Mouse (Mus musculus) testis, adult 2 months (tissue): ENCODE data around the gene Tlx2. TPM values are rescaled to one million over a fixed set of nuclear protein-coding genes. Genes with fewer than 3 reads are reported as not detected.

Source experiments
- H3K27ac ChIP-seq: fragments of 200-500 bp; 2 replicates; pipeline ENCODE4 v1.5.1; 2012; ENCODE audit warnings: low read depth, low read length; ENCODE audit not compliant: control insufficient read depth, insufficient read depth
- H3K27me3 ChIP-seq: fragments of 200-500 bp; 2 replicates; pipeline ENCODE4 v1.6.1; 2012; ENCODE audit warnings: mild to moderate bottlenecking, low read length, moderate library complexity; ENCODE audit not compliant: control insufficient read depth, insufficient read depth
- H3K36me3 ChIP-seq: fragments of 200-500 bp; 2 replicates; pipeline ENCODE4 v1.6.1; 2012; ENCODE audit warnings: mild to moderate bottlenecking, low read length; ENCODE audit not compliant: control insufficient read depth, insufficient read depth
- H3K4me1 ChIP-seq: fragments of 200-500 bp; 2 replicates; pipeline ENCODE4 v1.6.1; 2012; ENCODE audit warnings: low read length; ENCODE audit not compliant: control insufficient read depth, insufficient read depth
- H3K4me3 ChIP-seq: fragments of 200-500 bp; 2 replicates; pipeline ENCODE4 v1.5.1; 2012; ENCODE audit warnings: low read depth, mild to moderate bottlenecking, low read length, moderate library complexity, mixed read lengths; ENCODE audit not compliant: control insufficient read depth
- CTCF ChIP-seq: fragments of 200-500 bp; IDR thresholded peaks from 2 replicates; pipeline ENCODE4 v1.5.1; 2012; ENCODE audit warnings: low read depth, mild to moderate bottlenecking, inconsistent platforms, low read length, moderate library complexity; ENCODE audit not compliant: control insufficient read depth, insufficient read depth, insufficient replicate concordance
- POLR2A ChIP-seq: fragments of 200-500 bp; IDR thresholded peaks from 2 replicates; pipeline ENCODE4 v1.6.1; 2012; ENCODE audit warnings: low read depth, mild to moderate bottlenecking, inconsistent platforms, low read length, moderate library complexity; ENCODE audit not compliant: control insufficient read depth
- polyA plus RNA-seq: library from polyadenylated mRNA; depleted of rRNA; stranded (reverse); fragments of >200 nt; gene quantifications from 2 replicates; pipeline ENCODE4 v1.2.3, GENCODE M21; 2012

The Tlx2 gene
- polyA plus RNA-seq, 1 experiment, result 0.11 TPM

- Histone ChIP-seq H3K4me3 (no peak overlapping the region), H3K36me3 (no peaks in the 10 kb centered on the region), H3K27me3 (no peaks in the 10 kb centered on the region), H3K4me1 (peaks cover 10% of the 10 kb centered on the region), H3K27ac (no peak overlapping the region)
- no peak for TF ChIP-seq POLR2A
- no peak for TF ChIP-seq CTCF
Observed at GRCm38 (mm10) chr6:83049367-83049766, 20.7 kb downstream of the Tlx2 start.

- H3K4me1 ChIP-seq, result peaks cover 3% of the 10 kb centered on the region
- TF ChIP-seq CTCF, result no peak
- TF ChIP-seq POLR2A, result no peak
- no peaks in the 10 kb centered on the region for H3K36me3 ChIP-seq
- no peaks in the 10 kb centered on the region for H3K27me3 ChIP-seq
- no peak overlapping the region for H3K4me3 ChIP-seq
- H3K27ac ChIP-seq, result no peak overlapping the region
Observed at GRCm38 (mm10) chr6:83044742-83045141, 25.4 kb downstream of the Tlx2 start.

GRCm38 (mm10) chr6:83043993-83044392 lies 26.1 kb downstream of the Tlx2 start:
- H3K27ac ChIP-seq, result no peak overlapping the region; the same call in 1 of the 2 replicates

GRCm38 (mm10) chr6:83043561-83043960 lies 26.5 kb downstream of the Tlx2 start:
- Histone ChIP-seq H3K4me3 (no peak overlapping the region), H3K27ac (peak overlapping the region; percentile 26; the same call in 1 of the 2 replicates), H3K27me3 (no peaks in the 10 kb centered on the region), H3K4me1 (peaks cover 6% of the 10 kb centered on the region), H3K36me3 (no peaks in the 10 kb centered on the region)
- TF ChIP-seq CTCF, result no peak
- TF ChIP-seq POLR2A, result no peak

More at GRCm38 (mm10) chr6:83043993-83044392, 26.1 kb downstream of the Tlx2 start:
- H3K27me3 ChIP-seq, result no peaks in the 10 kb centered on the region
- H3K4me1 ChIP-seq, result peaks cover 3% of the 10 kb centered on the region
- H3K36me3 ChIP-seq, result no peaks in the 10 kb centered on the region
- TF ChIP-seq CTCF (no peak), POLR2A (no peak)
- H3K4me3 ChIP-seq, result no peak overlapping the region

GRCm38 (mm10) chr6:83040601-83041000 lies 29.5 kb downstream of the Tlx2 start:
- no peak overlapping the region for H3K4me3 ChIP-seq
- TF ChIP-seq POLR2A, result no peak
- TF ChIP-seq CTCF, result no peak
- H3K4me1 ChIP-seq, result peaks cover 12% of the 10 kb centered on the region
- no peak overlapping the region for H3K27ac ChIP-seq
- no peaks in the 10 kb centered on the region for H3K36me3 ChIP-seq
- H3K27me3 ChIP-seq, result no peaks in the 10 kb centered on the region

GRCm38 (mm10) chr6:83038496-83039012 lies 31.5 kb downstream of the Tlx2 start:
- Histone ChIP-seq H3K4me1 (peaks cover 14% of the 10 kb centered on the region), H3K36me3 (no peaks in the 10 kb centered on the region), H3K27ac (no peak overlapping the region), H3K27me3 (no peaks in the 10 kb centered on the region), H3K4me3 (peak overlapping the region; percentile 74)
- TF ChIP-seq POLR2A, result no peak
- TF ChIP-seq CTCF, result no peak

GRCm38 (mm10) chr6:83037188-83037587 lies 32.9 kb downstream of the Tlx2 start:
- Histone ChIP-seq H3K4me1 (peaks cover 21% of the 10 kb centered on the region), H3K36me3 (no peaks in the 10 kb centered on the region), H3K27me3 (no peaks in the 10 kb centered on the region), H3K27ac (no peak overlapping the region), H3K4me3 (no peak overlapping the region)
- TF ChIP-seq CTCF, result no peak
- TF ChIP-seq POLR2A, result no peak
